Mouse (Mus musculus): ENCODE measurements around the gene Col4a6. TPM values are rescaled to one million over a fixed set of nuclear protein-coding genes. Genes with fewer than 3 reads are reported as not detected.

Col4a6 gene
- polyA plus RNA-seq, 1 experiment from 2014 or later, result 3.3 TPM

GRCm38 (mm10) chrX:141236564-141237333 is 237.1 kb downstream of the Col4a6 start:
- Histone ChIP-seq H3K4me3 (no peak overlapping the region), H3K9me3 (no peaks in the 10 kb centered on the region), H3K36me3 (no peaks in the 10 kb centered on the region), H3K4me1 (replicated peaks) (no peaks in the 10 kb centered on the region), H3K27ac (no peak overlapping the region), H3K9ac (no peak overlapping the region), H3K27me3 (peaks cover 33% of the 10 kb centered on the region; the same call in 1 of the 2 replicates), H3K4me2 (no peak overlapping the region)
- 55% methylated on average over 2 of the region's 2 CpGs for WGBS
- ATAC-seq (ENCODE audit: low FRiP score), result peak; percentile 74

GRCm38 (mm10) chrX:141228169-141228568 is 245.7 kb downstream of the Col4a6 start:
- 94% methylated on average over 2 of the region's 2 CpGs for WGBS
- no peak overlapping the region for H3K4me3 ChIP-seq
- no peaks in the 10 kb centered on the region for H3K9me3 ChIP-seq
- H3K27ac ChIP-seq, result no peak overlapping the region
- no peaks in the 10 kb centered on the region for H3K36me3 ChIP-seq
- H3K4me1 ChIP-seq (replicated peaks), result no peaks in the 10 kb centered on the region
- peaks cover 54% of the 10 kb centered on the region for H3K27me3 ChIP-seq
- ATAC-seq (ENCODE audit: low FRiP score), result no peak
- H3K4me2 ChIP-seq, result no peak overlapping the region
- H3K9ac ChIP-seq, result no peak overlapping the region

DNA sequence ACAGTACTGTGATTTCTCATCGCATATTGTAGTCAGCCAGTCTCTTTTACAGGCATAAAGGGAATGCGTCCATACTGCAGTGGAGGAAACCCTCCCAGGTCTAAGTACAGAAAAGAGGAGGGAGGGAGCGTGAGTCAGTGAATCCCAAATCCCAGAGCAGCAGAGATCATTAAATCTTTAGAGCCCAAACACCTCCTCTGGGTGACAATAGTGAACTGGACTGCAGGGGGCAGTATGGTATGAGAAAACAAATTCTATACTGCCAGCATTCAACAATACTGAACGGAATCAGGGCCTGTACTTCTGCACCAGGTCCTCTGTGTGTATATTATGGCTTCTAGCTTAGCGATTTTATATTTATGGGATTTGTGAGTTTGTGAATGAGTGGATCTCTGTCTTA is 261.1 kb downstream of the Col4a6 start:
- H3K4me2 ChIP-seq, result no peak overlapping the region
- peaks cover 41% of the 10 kb centered on the region; the same call in 1 of the 2 replicates for H3K27me3 ChIP-seq
- H3K27ac ChIP-seq, result no peak overlapping the region
- no peak overlapping the region for H3K9ac ChIP-seq
- 43% methylated on average over 5 of the region's 5 CpGs for WGBS
- no peaks in the 10 kb centered on the region for H3K36me3 ChIP-seq
- ATAC-seq (ENCODE audit: low FRiP score), result no peak
- no peak overlapping the region for H3K4me3 ChIP-seq
- H3K4me1 ChIP-seq (replicated peaks), result no peaks in the 10 kb centered on the region
- no peaks in the 10 kb centered on the region for H3K9me3 ChIP-seq

DNA sequence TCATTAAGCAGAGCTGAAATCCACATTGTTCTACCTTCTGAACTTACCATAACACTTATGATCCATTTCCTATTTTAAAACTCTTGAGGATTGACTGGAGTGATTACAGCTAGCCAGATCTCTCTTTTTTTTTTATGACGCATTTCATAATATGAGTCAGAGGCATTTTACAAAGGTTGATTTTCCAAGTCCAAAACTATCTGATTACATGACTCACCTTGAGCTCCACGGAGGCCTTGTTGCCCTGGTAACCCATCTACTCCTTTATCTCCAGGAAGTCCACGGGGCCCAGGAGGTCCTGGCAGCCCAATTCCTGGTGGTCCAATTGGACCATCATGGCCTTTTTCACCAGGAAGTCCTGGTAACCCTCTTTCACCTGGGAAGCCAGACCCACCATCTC is 274.9 kb downstream of the Col4a6 start:
- H3K9ac ChIP-seq, result no peak overlapping the region
- no peak for ATAC-seq (ENCODE audit: low FRiP score)

DNA sequence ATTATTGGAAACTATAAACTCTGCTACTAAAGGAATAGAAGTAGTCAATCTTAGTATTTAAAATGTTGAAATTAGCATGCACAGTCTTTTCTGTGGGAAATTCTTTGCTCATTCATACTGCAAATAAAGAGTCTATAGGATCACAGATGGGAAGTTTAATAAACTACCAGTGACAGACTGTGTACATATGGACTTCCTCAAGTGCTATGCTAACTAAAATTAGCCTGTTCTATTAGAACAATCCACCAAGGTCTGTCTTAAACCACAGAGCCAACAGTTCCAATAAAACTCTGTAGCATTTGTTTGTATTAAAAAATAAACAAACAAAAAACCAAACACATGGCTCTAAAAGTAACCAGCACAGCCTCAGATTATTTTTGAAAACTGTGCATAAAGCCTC is 278.8 kb downstream of the Col4a6 start:
- no peaks in the 10 kb centered on the region for H3K36me3 ChIP-seq
- no peak overlapping the region for H3K27ac ChIP-seq
- H3K27me3 ChIP-seq, result peaks cover 51% of the 10 kb centered on the region
- no peak overlapping the region for H3K4me3 ChIP-seq
- no peaks in the 10 kb centered on the region for H3K9me3 ChIP-seq
- no peak overlapping the region for H3K4me2 ChIP-seq
- no peak overlapping the region for H3K9ac ChIP-seq
- ATAC-seq (ENCODE audit: low FRiP score), result no peak
- H3K4me1 ChIP-seq (replicated peaks), result no peaks in the 10 kb centered on the region

More for the DNA sequence above, 274.9 kb downstream of the Col4a6 start:
- Histone ChIP-seq H3K9me3 (no peaks in the 10 kb centered on the region), H3K4me3 (no peak overlapping the region), H3K27ac (no peak overlapping the region), H3K27me3 (peaks cover 38% of the 10 kb centered on the region), H3K4me1 (replicated peaks) (no peaks in the 10 kb centered on the region), H3K36me3 (no peaks in the 10 kb centered on the region), H3K4me2 (no peak overlapping the region)
- 81% methylated on average over 3 of the region's 3 CpGs for WGBS

DNA sequence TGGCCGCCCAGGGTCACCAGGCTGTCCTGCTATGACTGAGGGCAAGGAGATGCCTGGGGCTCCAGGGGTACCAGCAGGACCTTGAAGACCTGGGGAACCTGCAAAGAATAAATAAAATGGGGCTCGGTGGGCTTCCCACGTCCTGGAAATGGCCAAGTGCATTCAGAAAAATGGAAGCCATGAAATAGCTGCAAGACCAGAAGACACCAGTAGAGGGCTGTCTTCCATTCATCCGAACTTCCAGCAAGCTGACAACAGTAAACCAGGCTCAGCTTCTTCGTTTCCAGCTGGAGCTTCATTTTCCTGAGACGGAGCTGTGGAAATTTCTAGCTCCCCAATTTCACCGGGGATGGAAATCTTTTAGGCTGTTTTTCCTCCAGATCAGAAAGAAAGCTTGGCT is 298.5 kb downstream of the Col4a6 start:
- no peaks in the 10 kb centered on the region for H3K36me3 ChIP-seq
- H3K4me2 ChIP-seq, result no peak overlapping the region
- H3K4me3 ChIP-seq, result no peak overlapping the region
- no peak overlapping the region for H3K27ac ChIP-seq
- H3K9me3 ChIP-seq, result no peaks in the 10 kb centered on the region
- peaks cover 51% of the 10 kb centered on the region for H3K27me3 ChIP-seq
- ATAC-seq (ENCODE audit: low FRiP score), result no peak
- no peaks in the 10 kb centered on the region for H3K4me1 ChIP-seq (replicated peaks)
- no peak overlapping the region for H3K9ac ChIP-seq
- WGBS, result 37% methylated on average over 7 of the region's 7 CpGs

DNA sequence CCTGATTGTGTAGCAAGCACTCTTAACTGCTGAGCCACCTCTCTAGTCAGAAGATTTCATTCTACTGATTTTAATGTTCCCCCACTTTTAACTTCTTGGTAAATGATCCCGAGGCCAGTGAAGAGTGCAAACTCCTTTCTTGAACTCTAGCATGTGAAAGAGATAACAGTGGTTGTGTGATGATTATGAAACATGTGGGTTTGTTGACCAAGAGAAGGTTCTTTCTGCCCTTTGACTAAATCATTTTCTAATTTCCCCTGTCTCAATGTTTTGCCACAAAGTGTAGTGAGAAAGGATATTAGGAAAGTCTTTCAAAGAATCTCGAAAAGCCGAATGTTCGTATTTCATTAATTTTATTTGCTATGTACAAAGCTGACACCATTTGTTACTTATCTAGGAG is 308.8 kb downstream of the Col4a6 start:
- Histone ChIP-seq H3K27me3 (peaks cover 40% of the 10 kb centered on the region), H3K9me3 (no peaks in the 10 kb centered on the region), H3K4me3 (no peak overlapping the region), H3K4me2 (no peak overlapping the region), H3K4me1 (replicated peaks) (no peaks in the 10 kb centered on the region), H3K36me3 (0 out of 2 replicates have a peak, but pooled peaks cover 3% of the 10 kb centered on the region), H3K27ac (no peak overlapping the region), H3K9ac (no peak overlapping the region)
- WGBS, result 87% methylated on average over 4 of the region's 4 CpGs
- no peak for ATAC-seq (ENCODE audit: low FRiP score)

DNA sequence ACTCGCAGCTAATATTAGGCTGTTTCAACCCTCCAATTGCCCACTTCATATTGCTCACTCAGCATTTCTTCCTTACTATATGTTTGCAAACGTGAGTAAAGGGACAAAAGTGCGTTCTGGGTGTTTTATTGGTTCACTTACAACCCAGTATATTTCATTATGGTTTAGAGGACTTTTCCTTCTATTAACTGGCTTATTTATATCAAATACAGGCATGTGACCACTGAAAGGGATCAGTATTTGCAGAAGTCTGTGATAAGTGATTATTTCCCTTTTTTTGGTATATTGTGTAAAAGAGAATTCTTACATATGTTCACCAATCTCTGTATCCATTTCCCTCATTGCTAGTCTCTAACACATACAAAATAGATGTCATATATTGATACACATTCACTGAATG is 313.5 kb downstream of the Col4a6 start:
- Histone ChIP-seq H3K27me3 (peaks cover 26% of the 10 kb centered on the region; the same call in 1 of the 2 replicates), H3K36me3 (0 out of 2 replicates have a peak, but pooled peaks cover 3% of the 10 kb centered on the region), H3K27ac (no peak overlapping the region), H3K9ac (no peak overlapping the region), H3K4me3 (no peak overlapping the region), H3K9me3 (no peaks in the 10 kb centered on the region), H3K4me2 (no peak overlapping the region), H3K4me1 (replicated peaks) (no peaks in the 10 kb centered on the region)
- ATAC-seq (ENCODE audit: low FRiP score), result no peak
- 81% methylated on average over 3 of the region's 3 CpGs for WGBS

- WGBS, result 42% methylated on average over 4 of the region's 4 CpGs
- H3K4me1 ChIP-seq (replicated peaks), result no peaks in the 10 kb centered on the region
- no peak overlapping the region for H3K4me2 ChIP-seq
- H3K4me3 ChIP-seq, result no peak overlapping the region
- no peak overlapping the region for H3K9ac ChIP-seq
- no peaks in the 10 kb centered on the region for H3K9me3 ChIP-seq
- no peaks in the 10 kb centered on the region for H3K36me3 ChIP-seq
- H3K27ac ChIP-seq, result no peak overlapping the region
- no peak for ATAC-seq (ENCODE audit: low FRiP score)
- H3K27me3 ChIP-seq, result peaks cover 19% of the 10 kb centered on the region; the same call in 1 of the 2 replicates
Measured at GRCm38 (mm10) chrX:141158160-141158559, 315.7 kb downstream of the Col4a6 start.

DNA sequence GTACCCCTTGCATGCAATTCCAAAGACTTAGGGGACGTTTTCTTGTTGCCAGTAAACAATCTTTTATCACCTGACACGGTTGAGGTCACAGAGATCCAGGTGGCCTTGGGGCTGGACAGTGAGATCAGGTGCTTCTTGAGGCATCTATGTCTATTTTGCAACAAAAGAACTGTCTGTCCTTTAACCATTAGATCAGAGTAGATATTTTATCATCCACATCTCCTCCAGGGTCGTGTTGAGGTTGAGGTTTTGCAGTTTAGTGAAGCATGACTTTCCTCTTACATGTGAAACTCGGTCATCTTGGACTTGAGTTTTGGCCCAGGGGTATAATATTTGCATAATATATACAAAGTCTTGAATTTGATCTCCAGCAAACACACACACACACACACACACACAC is 316.2 kb downstream of the Col4a6 start:
- Histone ChIP-seq H3K36me3 (no peaks in the 10 kb centered on the region), H3K9me3 (no peaks in the 10 kb centered on the region), H3K4me1 (replicated peaks) (no peaks in the 10 kb centered on the region), H3K9ac (no peak overlapping the region), H3K27me3 (peaks cover 20% of the 10 kb centered on the region; the same call in 1 of the 2 replicates), H3K4me3 (no peak overlapping the region), H3K27ac (no peak overlapping the region), H3K4me2 (no peak overlapping the region)
- 66% methylated on average over 4 of the region's 4 CpGs for WGBS
- ATAC-seq (ENCODE audit: low FRiP score), result no peak

DNA sequence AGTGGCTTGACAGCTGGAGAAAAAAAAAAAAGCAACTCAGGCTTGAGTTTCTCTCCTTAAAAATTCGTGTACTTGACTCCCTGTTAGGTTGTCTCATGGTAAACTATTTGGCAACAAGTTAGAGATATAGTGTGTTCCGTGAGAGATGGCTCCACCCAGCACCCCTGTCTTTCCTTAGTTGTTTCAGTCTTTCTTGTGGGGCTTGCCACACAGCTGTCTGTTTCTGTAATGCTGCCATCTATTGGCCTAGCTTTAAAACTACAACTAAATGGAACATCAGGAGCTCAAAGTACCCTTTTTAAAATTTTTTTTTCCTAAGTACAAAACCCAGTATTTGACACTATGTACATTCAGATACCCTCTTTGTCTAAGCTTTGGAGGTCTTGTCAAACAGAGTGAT is 317.2 kb downstream of the Col4a6 start:
- WGBS, result 15% methylated on average over 2 of the region's 2 CpGs
- H3K36me3 ChIP-seq, result no peaks in the 10 kb centered on the region
- no peaks in the 10 kb centered on the region for H3K4me1 ChIP-seq (replicated peaks)
- no peak overlapping the region for H3K27ac ChIP-seq
- H3K27me3 ChIP-seq, result peaks cover 26% of the 10 kb centered on the region; the same call in 1 of the 2 replicates
- H3K9me3 ChIP-seq, result no peaks in the 10 kb centered on the region
- no peak overlapping the region for H3K9ac ChIP-seq
- no peak overlapping the region for H3K4me3 ChIP-seq
- no peak overlapping the region for H3K4me2 ChIP-seq
- 0 out of 2 replicates have a peak, but pooled peaks have one; percentile 57 for ATAC-seq (ENCODE audit: low FRiP score)

DNA sequence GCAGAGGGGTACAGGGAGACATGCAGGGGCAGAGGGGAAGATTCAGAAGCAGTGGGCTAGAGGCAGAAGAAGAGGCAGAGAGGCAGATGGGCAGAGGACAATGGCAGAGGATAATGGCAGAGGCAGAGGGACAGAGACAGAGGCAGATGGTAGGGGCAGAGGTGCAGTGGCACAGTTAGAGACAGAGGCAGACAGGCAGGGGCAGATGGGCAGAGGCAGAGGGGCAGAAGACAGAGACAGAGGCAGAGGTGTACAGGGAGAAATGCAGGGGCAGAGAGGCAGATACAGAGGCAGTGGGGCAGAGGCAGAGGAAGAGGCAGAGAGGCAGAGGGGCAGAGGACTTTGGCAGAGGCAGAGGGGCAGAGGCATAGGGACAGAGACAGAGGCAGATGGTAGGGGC is 322.7 kb downstream of the Col4a6 start:
- Histone ChIP-seq H3K9me3 (no peaks in the 10 kb centered on the region), H3K27ac (no peak overlapping the region), H3K9ac (no peak overlapping the region), H3K27me3 (peaks cover 13% of the 10 kb centered on the region; the same call in 1 of the 2 replicates), H3K4me1 (replicated peaks) (no peaks in the 10 kb centered on the region), H3K4me3 (no peak overlapping the region), H3K4me2 (no peak overlapping the region), H3K36me3 (no peaks in the 10 kb centered on the region)
- ATAC-seq (ENCODE audit: low FRiP score), result 0 out of 2 replicates have a peak, but pooled peaks have one; percentile 13

DNA sequence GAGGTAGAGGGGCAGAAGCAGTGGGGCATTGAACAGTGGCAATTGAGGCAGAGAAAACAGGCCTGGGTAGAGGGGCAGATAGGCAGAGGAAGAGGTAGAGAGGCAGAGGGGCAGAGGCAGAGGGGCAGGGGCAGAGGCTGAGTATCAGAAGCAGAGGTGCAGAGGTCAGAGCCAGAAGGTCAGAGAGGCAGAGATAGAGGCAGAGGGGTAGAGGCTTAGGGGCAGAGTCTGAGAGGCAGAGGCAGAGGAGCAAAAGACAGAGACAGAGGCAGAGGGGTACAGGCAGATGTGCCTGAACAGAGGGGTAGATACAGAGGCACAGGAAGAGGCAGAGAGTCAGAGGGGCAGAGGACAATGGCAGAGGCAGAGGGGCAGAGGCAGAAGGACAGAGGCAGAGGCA is 323.6 kb downstream of the Col4a6 start:
- H3K36me3 ChIP-seq, result no peaks in the 10 kb centered on the region
- no peak overlapping the region for H3K4me3 ChIP-seq
- no peak overlapping the region for H3K4me2 ChIP-seq
- ATAC-seq (ENCODE audit: low FRiP score), result peak; percentile 46; the same call in 1 of the 2 replicates
- H3K27me3 ChIP-seq, result peaks cover 7% of the 10 kb centered on the region; the same call in 1 of the 2 replicates
- H3K9ac ChIP-seq, result no peak overlapping the region; the same call in 1 of the 2 replicates
- no peak overlapping the region for H3K27ac ChIP-seq
- no peaks in the 10 kb centered on the region for H3K4me1 ChIP-seq (replicated peaks)
- no peaks in the 10 kb centered on the region for H3K9me3 ChIP-seq
